Mouse (Mus musculus): ENCODE data around the gene Trp53bp1.

The Trp53bp1 gene

GRCm38 (mm10) chr2:121271236-121271927 lies at the start of gene Trp53bp1:
TSS of gene Trp53bp1 (minus strand) at chr2:121271407.
- DNase-seq (ENCODE audit: low read depth, low spot score), result peak; percentile 96

DNA sequence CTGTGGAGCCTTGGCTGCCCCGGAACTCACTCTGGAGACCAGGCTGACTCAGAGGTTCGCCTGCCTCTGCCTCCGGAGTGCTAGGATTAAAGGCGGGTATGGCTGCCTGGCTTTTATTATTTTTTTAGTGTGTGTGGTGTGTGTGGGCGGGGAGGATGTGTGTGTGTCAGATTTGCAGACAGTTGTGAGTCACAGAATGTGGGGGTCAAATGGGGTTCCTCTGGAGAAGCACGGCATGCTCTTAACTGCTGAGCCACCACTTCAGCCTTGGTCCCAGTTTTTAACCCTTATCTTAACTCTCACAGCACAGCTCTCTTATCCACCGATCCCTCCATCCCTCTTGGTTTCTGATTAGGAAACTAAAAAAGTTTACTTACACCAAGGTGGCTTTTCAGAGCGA lies 45.1 kb upstream of the Trp53bp1 start:
- no peak for DNase-seq (ENCODE audit: low read depth, low spot score)

DNA sequence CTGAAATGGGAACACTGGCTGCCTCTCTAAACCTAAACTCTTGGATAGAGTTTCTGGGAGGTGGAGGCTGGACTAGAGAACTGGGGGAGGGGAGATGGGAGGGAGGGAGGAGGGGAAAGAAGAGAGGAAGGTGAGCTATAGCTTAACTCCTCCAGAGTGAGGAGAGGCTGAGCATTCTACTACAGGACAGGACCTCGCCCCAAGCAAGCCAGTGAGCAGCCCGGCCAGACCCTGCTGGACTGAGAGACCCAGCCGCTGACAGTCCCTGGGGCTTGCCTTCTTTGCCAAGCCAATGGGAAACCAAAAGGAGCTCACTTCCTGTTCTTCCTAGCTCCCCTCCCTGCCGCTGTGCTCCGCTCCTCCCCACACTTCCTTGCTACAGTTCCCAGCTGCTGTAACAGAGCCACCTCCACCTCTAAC lies 37.8 kb upstream of the Trp53bp1 start:
- DNase-seq (ENCODE audit: low read depth, low spot score), result no peak

- DNase-seq (ENCODE audit: low read depth, low spot score), result no peak
Observed at GRCm38 (mm10) chr2:121300036-121300435, 28.8 kb upstream of the Trp53bp1 start.

GRCm38 (mm10) chr2:121299471-121299870 lies 28.3 kb upstream of the Trp53bp1 start:
- DNase-seq (ENCODE audit: low read depth, low spot score), result no peak

GRCm38 (mm10) chr2:121298131-121298530 lies 26.9 kb upstream of the Trp53bp1 start:
- no peak for DNase-seq (ENCODE audit: low read depth, low spot score)

DNA sequence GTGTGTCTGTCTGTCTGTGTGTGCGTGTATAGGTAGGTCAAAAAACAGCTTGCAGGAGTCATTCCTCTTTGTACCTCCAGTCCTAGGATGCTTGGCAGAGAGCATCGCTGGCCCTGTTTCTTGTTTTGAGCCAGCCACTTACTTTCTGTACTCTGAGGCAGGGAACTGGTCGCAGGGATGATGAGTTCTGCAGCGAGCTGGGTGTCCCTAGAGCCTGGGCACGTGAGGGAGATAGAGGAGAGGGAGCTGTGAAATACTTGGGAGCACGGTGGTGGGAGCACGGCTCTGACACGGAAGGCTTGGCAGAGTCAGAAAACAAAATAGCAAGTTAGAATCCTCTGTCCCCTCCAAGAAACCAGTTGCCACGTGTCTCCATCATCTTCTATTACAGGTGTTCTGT lies 26.5 kb upstream of the Trp53bp1 start:
- DNase-seq (ENCODE audit: low read depth, low spot score), result no peak

- no peak for DNase-seq (ENCODE audit: low read depth, low spot score)
Observed at GRCm38 (mm10) chr2:121296754-121297231, 25.6 kb upstream of the Trp53bp1 start.

DNA sequence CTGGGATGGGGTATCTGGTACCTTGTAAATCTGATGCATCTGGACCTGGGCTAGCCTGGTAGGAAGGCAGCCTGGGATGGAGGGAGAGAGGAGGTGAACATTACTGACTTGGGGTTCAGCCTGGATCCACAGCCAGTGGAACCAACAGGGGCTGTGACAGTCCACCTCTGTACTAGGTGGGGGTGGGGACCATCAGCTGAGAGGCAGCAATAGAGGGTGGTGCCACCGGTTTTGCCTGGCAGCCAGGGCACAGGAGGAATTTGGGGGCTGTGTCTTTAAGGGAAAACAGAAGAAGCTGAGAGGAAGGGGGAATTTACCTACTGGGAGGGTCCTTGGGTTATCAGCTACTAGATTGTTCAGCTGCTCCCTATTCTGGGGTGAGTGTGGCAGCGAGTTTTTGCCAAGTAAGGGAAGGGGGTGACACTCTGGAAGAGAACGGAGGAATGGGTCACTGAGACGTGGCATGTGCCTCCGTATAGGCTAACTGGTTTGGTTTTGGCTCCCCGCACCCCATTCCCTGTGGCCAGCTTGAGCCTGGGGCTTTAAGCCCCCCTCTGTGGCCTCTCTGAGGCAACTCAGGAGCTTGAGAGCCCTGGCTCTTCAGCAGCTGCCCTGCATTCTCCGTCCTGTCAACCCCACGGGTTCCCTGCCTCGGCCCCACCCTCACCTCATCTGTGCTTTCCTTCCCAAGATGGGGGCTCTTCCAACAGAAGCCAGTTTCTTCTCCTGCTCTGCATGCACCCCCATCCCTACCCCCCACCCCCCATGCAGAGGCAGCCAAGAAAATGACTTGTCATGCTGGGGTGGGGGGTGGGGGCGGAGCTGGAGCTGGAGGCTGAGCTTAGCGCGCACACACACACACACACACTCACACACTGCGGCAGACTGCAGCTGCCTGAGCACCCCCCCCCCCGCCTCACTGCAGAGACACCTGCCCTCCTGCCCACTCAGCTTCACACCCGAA lies 24.7 kb upstream of the Trp53bp1 start:
- peak; percentile 58 for DNase-seq (ENCODE audit: low read depth, low spot score)

DNA sequence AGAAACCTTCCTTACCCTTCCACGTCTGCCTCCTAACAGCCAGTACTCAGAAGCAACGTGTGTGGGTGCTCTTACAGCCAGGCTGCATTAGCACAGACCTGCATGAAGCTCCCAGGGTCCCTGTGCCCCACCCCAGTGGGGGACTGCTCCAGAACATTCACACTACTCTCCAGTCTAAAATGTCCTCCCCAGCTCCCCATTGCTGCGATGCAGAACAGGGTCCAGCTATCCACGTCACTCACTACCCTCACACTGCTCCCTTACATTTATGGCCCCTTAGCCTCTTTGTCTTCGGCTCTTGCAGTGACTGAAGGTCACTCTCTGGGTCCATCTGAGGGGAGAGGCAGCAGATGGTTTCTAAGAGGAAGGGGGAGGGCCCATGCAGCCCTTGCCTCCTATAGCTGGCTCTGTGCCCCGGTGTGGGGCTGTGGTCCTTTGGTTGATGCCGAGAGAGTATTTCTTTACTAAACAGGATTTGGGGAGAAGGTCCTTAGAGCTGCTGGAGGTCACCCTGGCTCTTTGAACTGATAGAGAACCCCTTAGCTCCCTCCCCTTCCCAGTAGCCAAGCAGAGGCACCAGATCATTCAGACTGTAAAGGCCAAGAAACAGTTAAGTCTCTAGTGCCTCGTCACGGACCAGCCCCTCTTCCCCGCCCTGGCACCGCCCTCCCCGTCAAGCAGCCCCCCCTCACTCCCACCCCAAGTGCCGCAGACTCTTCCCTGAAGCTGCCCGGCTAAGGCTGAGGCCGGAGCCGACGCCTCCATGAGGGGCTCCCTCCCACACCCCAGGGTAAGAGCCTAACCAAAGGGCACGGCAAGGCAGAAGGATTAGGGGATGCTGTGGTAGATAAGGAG lies 23.8 kb upstream of the Trp53bp1 start:
- DNase-seq (ENCODE audit: low read depth, low spot score), result no peak

GRCm38 (mm10) chr2:121294182-121294581 lies 23.0 kb upstream of the Trp53bp1 start:
- DNase-seq (ENCODE audit: low read depth, low spot score), result peak; percentile 23

GRCm38 (mm10) chr2:121292316-121293013 lies 21.3 kb upstream of the Trp53bp1 start:
- DNase-seq (ENCODE audit: low read depth, low spot score), result no peak

GRCm38 (mm10) chr2:121289730-121290540 lies 18.7 kb upstream of the Trp53bp1 start:
- peak; percentile 46 for DNase-seq (ENCODE audit: low read depth, low spot score)

GRCm38 (mm10) chr2:121288901-121289729 lies 17.9 kb upstream of the Trp53bp1 start, which contains the start of gene Map1a:
TSS of gene Map1a (plus strand) at chr2:121289600.
- peak; percentile 96 for DNase-seq (ENCODE audit: low read depth, low spot score)

DNA sequence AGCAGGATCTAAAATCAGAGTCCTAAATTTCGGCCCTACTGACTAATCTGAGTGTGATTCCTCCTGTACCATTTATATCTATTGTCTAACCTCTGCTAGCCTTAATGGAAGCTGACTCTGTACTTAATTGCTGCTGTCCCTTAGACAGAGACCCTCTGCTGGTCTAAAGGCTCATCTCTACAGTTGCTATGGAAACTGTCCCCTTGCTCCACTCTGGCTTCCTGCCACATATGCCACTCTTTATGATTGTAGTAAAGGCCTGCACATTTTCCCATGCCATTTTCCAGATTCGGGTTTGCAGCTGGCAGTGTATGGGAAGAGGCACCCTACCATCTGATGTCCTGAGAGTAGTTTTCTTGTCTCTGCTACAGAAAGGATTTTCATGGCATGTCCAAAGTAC lies 16.6 kb upstream of the Trp53bp1 start:
- no peak for DNase-seq (ENCODE audit: low read depth, low spot score)

DNA sequence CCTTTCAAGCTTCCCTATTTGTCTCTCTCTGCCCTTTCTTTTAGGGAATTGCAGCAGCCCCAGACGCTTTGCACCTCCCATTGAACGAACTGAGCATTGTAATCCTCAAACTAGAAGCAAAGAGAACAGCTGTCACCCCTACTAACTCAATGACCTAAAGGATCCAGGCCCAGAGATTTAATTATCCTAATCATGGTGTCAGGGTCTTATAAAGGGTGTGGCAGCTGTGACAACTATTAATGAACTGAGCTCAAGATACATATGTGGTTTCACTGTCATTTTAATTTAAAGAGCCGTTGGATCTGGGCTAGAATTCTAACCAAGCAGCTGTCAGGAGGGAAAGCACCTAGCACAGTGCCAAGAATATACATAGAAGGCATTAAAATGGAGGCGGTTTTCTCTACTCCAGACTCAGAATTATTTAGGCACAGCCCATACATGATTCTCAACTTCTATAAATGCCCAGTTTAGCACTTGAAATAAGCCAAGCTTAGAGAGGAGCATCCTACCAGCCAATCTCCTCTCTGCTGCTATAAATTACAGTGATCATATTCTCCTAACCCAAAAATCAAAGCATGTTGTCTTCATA lies 815 bp upstream of the Trp53bp1 start:
- DNase-seq (ENCODE audit: low read depth, low spot score), result no peak

DNA sequence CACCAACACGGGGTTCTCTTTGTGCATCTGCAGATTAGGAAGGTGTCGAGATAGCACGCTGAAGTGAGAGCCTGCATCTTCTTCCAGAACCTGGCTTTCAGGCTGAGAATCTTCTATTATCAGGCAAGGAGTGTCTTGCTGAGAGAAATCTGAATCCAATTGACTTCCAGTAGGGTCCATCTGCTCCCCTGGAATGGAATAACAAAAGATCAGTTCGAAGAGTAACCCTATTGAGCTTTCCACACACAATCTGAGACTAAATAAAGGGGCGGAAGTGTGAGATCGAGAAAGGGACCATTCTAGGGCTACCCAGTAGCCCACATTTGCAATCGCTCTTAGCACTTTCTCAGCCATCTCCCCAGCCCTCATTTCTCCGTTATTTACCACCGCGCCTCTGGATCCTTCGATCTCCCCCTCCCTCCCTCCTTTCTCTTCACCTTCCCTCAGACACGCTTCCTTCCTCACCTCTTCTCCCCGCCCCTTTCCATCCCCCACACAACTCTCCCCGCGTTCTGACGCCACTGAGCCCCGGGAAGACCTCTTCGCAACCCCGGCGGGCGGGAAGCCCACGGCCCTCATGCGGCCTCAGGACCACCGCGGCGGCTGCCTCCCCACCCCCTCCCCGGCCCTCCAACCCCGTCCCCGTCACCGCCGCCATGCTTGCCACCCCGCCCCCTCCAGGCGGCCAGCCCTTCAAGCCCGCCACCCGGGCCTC lies 529 bp downstream of the Trp53bp1 start:
- DNase-seq (ENCODE audit: low read depth, low spot score), result no peak

- no peak for DNase-seq (ENCODE audit: low read depth, low spot score)
Observed at GRCm38 (mm10) chr2:121268446-121268845, 2.8 kb downstream of the Trp53bp1 start.

All from CD4-positive, CD25-positive, alpha-beta regulatory T cell, adult 2 months (primary cell).